Mouse (Mus musculus): ENCODE data around the gene Gm49403. TPM values are rescaled to one million over a fixed set of nuclear protein-coding genes. Genes with fewer than 3 reads are reported as not detected.

Gene Gm49403
- polyA plus RNA-seq, 2 experiments = not detected

DNA sequence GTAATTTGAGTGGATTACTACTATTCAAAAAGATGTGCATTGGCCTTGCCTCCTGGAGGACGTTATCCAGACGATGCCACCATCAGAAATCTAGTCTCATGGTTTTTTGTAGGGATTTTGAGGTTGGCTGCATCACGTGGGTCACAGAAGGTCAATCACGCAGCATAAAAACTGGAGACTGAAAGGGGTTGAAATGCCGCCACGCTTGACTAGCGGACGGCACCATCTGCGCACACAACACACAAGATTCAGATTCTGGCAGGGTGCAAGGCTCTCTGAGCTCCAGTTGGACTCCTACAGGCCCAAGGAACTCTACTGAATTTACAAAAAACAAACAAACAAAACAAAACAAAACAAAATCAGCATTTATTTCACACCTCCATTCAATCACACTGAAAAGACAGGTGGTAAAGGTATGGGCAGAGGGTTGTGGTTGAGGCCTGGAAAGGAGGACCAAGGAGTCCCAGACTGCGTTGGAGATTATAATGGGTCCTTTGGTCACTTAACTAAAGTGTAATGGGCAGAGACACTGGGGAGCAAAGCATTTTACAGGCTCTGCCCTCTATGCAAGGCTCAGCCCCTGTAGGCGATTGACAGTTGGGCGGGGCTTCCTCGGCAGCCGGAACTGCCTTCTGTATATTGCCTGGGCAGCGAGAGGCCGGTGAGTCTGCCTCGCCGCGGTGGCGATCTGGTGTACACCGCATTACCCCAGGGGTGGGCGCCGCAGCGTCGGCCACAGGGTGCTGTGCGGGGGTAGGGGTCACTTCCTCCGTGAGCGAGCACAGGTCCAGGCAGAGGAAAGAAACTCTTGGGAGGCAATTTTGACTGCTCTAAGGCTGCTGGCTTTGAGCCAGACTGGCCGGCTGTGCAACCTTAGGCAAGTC is 43.6 kb upstream of the Gm49403 start:
- Histone ChIP-seq H3K4me2 (replicated peaks; ENCODE audit: low read depth, low read length, severe bottlenecking) (peak overlapping the region; percentile 56), H3K27ac (replicated peaks; ENCODE audit: low read depth, low read length) (no peak overlapping the region), H3K9ac (ENCODE audit: low read depth, low read length, severe bottlenecking) (peak overlapping the region; percentile 59), H3K4me1 (ENCODE audit: control insufficient read depth, insufficient read depth, low read length) (peaks cover 25% of the 10 kb centered on the region), H3K4me3 (replicated peaks; ENCODE audit: low read length) (peak overlapping the region; percentile 39), H3K9me3 (ENCODE audit: control insufficient read depth, low read length) (no peaks in the 10 kb centered on the region), H3K27me3 (ENCODE audit: control insufficient read depth, insufficient read depth, low read length) (no peaks in the 10 kb centered on the region), H3K36me3 (ENCODE audit: control insufficient read depth, insufficient read depth, low read length) (peaks cover 19% of the 10 kb centered on the region)
- no peak for TF ChIP-seq POLR2A (IDR thresholded peaks at IDR 0.05; ENCODE audit: borderline replicate concordance, extremely low read depth, insufficient read depth, insufficient read length)
- DNase-seq (ENCODE audit: low spot score) (no peak), ATAC-seq (ENCODE audit: low FRiP score, low read depth) (no peak)
- WGBS = 23% methylated on average over 29 of the region's 29 CpGs

GRCm38 (mm10) chr19:8841012-8841411 is 42.7 kb upstream of the Gm49403 start:
- peaks cover 14% of the 10 kb centered on the region for H3K36me3 ChIP-seq (ENCODE audit: control insufficient read depth, insufficient read depth, low read length)
- H3K4me3 ChIP-seq (replicated peaks; ENCODE audit: low read length) = no peak overlapping the region
- H3K4me1 ChIP-seq (ENCODE audit: control insufficient read depth, insufficient read depth, low read length) = peaks cover 25% of the 10 kb centered on the region
- WGBS = 89% methylated on average over 7 of the region's 7 CpGs
- no peaks in the 10 kb centered on the region for H3K9me3 ChIP-seq (ENCODE audit: control insufficient read depth, low read length)
- peak overlapping the region; percentile 56; the same call in 1 of the 2 replicates for H3K4me2 ChIP-seq (replicated peaks; ENCODE audit: low read depth, low read length, severe bottlenecking)
- H3K9ac ChIP-seq (ENCODE audit: low read depth, low read length, severe bottlenecking) = no peak overlapping the region
- no peak overlapping the region for H3K27ac ChIP-seq (replicated peaks; ENCODE audit: low read depth, low read length)
- no peaks in the 10 kb centered on the region for H3K27me3 ChIP-seq (ENCODE audit: control insufficient read depth, insufficient read depth, low read length)
- no peak for DNase-seq (ENCODE audit: low spot score)
- no peak for ATAC-seq (ENCODE audit: low FRiP score, low read depth)
- no peak for TF ChIP-seq POLR2A (IDR thresholded peaks at IDR 0.05; ENCODE audit: borderline replicate concordance, extremely low read depth, insufficient read depth, insufficient read length)

DNA sequence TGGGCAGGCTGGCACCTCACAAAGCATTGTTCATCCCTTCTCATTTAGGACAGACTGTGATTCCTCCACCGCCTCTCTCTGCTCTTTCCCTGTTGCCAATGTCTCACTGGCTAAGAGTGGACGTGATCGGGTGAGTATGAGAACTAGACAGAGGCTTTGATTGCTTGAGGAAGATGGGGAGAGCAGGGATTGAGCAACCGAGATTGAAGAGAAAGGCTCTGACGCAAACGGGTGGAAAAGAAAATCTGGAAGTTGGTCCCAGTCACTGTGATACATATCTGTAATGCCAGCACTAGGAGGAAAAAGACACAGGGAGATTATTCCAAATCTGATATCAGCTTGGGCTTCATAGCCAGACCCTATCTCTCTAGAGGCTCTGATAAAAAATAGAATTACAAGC is 40.8 kb upstream of the Gm49403 start:
- no peak overlapping the region for H3K4me2 ChIP-seq (replicated peaks; ENCODE audit: low read depth, low read length, severe bottlenecking)
- H3K27ac ChIP-seq (replicated peaks; ENCODE audit: low read depth, low read length) = no peak overlapping the region
- H3K36me3 ChIP-seq (ENCODE audit: control insufficient read depth, insufficient read depth, low read length) = peaks cover 34% of the 10 kb centered on the region
- ATAC-seq (ENCODE audit: low FRiP score, low read depth) (no peak), DNase-seq (ENCODE audit: low spot score) (no peak)
- no peak overlapping the region for H3K9ac ChIP-seq (ENCODE audit: low read depth, low read length, severe bottlenecking)
- H3K4me3 ChIP-seq (replicated peaks; ENCODE audit: low read length) = no peak overlapping the region
- peaks cover 25% of the 10 kb centered on the region for H3K4me1 ChIP-seq (ENCODE audit: control insufficient read depth, insufficient read depth, low read length)
- H3K27me3 ChIP-seq (ENCODE audit: control insufficient read depth, insufficient read depth, low read length) = no peaks in the 10 kb centered on the region
- WGBS = 84% methylated on average over 6 of the region's 6 CpGs
- H3K9me3 ChIP-seq (ENCODE audit: control insufficient read depth, low read length) = no peaks in the 10 kb centered on the region
- TF ChIP-seq POLR2A (IDR thresholded peaks at IDR 0.05; ENCODE audit: borderline replicate concordance, extremely low read depth, insufficient read depth, insufficient read length) = no peak

- WGBS = 56% methylated on average over 5 of the region's 5 CpGs
- Histone ChIP-seq H3K9ac (ENCODE audit: low read depth, low read length, severe bottlenecking) (no peak overlapping the region), H3K27ac (replicated peaks; ENCODE audit: low read depth, low read length) (no peak overlapping the region), H3K27me3 (ENCODE audit: control insufficient read depth, insufficient read depth, low read length) (no peaks in the 10 kb centered on the region), H3K4me2 (replicated peaks; ENCODE audit: low read depth, low read length, severe bottlenecking) (no peak overlapping the region), H3K36me3 (ENCODE audit: control insufficient read depth, insufficient read depth, low read length) (peaks cover 34% of the 10 kb centered on the region), H3K9me3 (ENCODE audit: control insufficient read depth, low read length) (no peaks in the 10 kb centered on the region), H3K4me1 (ENCODE audit: control insufficient read depth, insufficient read depth, low read length) (peaks cover 9% of the 10 kb centered on the region), H3K4me3 (replicated peaks; ENCODE audit: low read length) (no peak overlapping the region)
- TF ChIP-seq POLR2A (IDR thresholded peaks at IDR 0.05; ENCODE audit: borderline replicate concordance, extremely low read depth, insufficient read depth, insufficient read length) = no peak
- no peak for ATAC-seq (ENCODE audit: low FRiP score, low read depth)
- peak; percentile 85 for DNase-seq (ENCODE audit: low spot score)
These were observed 39.2 kb upstream of the Gm49403 start for GRCm38 (mm10) chr19:8844371-8845129.

DNA sequence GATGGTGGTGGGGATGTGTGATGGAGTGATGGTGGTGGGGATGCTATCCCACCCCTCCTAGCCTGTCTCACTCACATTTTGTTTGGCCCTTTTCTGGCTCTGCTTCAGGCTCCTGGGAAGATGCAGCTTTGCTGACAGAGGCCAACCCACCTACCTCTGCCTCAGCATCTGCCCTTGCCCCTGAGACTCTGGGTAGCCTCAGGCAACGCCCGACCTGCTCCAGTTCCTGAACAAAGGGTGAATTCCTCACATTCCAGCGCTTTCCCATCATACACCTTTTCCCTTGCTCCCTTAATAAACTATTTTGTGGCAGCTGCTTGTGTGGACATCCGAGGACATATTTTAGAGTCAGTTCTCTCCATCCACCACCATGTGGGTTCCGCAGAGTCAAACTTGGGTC is 35.4 kb upstream of the Gm49403 start:
- H3K9me3 ChIP-seq (ENCODE audit: control insufficient read depth, low read length) = no peaks in the 10 kb centered on the region
- H3K4me1 ChIP-seq (ENCODE audit: control insufficient read depth, insufficient read depth, low read length) = peaks cover 8% of the 10 kb centered on the region
- H3K4me2 ChIP-seq (replicated peaks; ENCODE audit: low read depth, low read length, severe bottlenecking) = no peak overlapping the region
- DNase-seq (ENCODE audit: low spot score) (no peak), ATAC-seq (ENCODE audit: low FRiP score, low read depth) (no peak)
- no peak overlapping the region for H3K9ac ChIP-seq (ENCODE audit: low read depth, low read length, severe bottlenecking)
- H3K36me3 ChIP-seq (ENCODE audit: control insufficient read depth, insufficient read depth, low read length) = peaks cover 25% of the 10 kb centered on the region
- WGBS = 64% methylated on average over 5 of the region's 5 CpGs
- H3K27me3 ChIP-seq (ENCODE audit: control insufficient read depth, insufficient read depth, low read length) = no peaks in the 10 kb centered on the region
- no peak overlapping the region for H3K27ac ChIP-seq (replicated peaks; ENCODE audit: low read depth, low read length)
- H3K4me3 ChIP-seq (replicated peaks; ENCODE audit: low read length) = no peak overlapping the region
- no peak for TF ChIP-seq POLR2A (IDR thresholded peaks at IDR 0.05; ENCODE audit: borderline replicate concordance, extremely low read depth, insufficient read depth, insufficient read length)

All from limb, embryonic 14.5 days (tissue).